Mouse (Mus musculus) kidney, embryonic 16.5 days (tissue): ENCODE data around the gene Clvs2. TPM values are rescaled to one million over a fixed set of nuclear protein-coding genes. Genes with fewer than 3 reads are reported as not detected.

ENCODE experiments used
- ATAC-seq: fragments of 200-750 bp; cut with Nextera tagmentation; 2 replicates; pipeline ENCODE4 v1.8.0; 2017; ENCODE audit warnings: moderate TSS enrichment; ENCODE audit not compliant: low FRiP score, low TSS enrichment
- H3K27ac ChIP-seq: fragments of 300-500 bp; sonication (generic); 2 replicates; pipeline ENCODE4 v1.5.1; 2014; ENCODE audit warnings: low read length
- H3K27me3 ChIP-seq: fragments of 300-500 bp; sonication (generic); 2 replicates; pipeline ENCODE4 v1.6.1; 2014; ENCODE audit warnings: low read length, control low read depth, mixed read lengths; ENCODE audit not compliant: insufficient read depth
- H3K36me3 ChIP-seq: fragments of 300-500 bp; sonication (generic); 2 replicates; pipeline ENCODE4 v1.6.1; 2014; ENCODE audit warnings: low read length, control low read depth, mixed read lengths; ENCODE audit not compliant: insufficient read depth
- H3K4me1 ChIP-seq: fragments of 300-500 bp; sonication (generic); 2 replicates; pipeline ENCODE4 v1.6.1; 2014; ENCODE audit warnings: low read length, control low read depth, mixed read lengths; ENCODE audit not compliant: insufficient read depth
- H3K4me2 ChIP-seq: fragments of 300-500 bp; sonication (generic); replicated peaks from 2 replicates; pipeline ENCODE4 v1.6.1; 2014; ENCODE audit warnings: low read depth, low read length
- H3K4me3 ChIP-seq: fragments of 300-500 bp; sonication (generic); 2 replicates; pipeline ENCODE4 v1.5.1; 2014; ENCODE audit warnings: mild to moderate bottlenecking, low read length
- H3K9ac ChIP-seq: fragments of 300-500 bp; sonication (generic); replicated peaks from 2 replicates; pipeline ENCODE4 v1.6.1; 2014; ENCODE audit warnings: low read length
- H3K9me3 ChIP-seq: fragments of 300-500 bp; sonication (generic); 2 replicates; pipeline ENCODE4 v1.6.1; 2016; ENCODE audit warnings: low read length, control low read depth
- WGBS: fragments of 180-500 bp; shearing (Covaris S2); extraction: QIAGEN DNeasy Blood & Tissue Kit; methylation state at CpG from one replicate; pipeline ENCODE4 v1.1.7; 2014; 5-methylcytosine and 5-hydroxymethylcytosine counted together
- polyA plus RNA-seq: library from polyadenylated mRNA; unstranded; fragments of >200 nt; fragmentation: Nextera tagmentation; extraction: Ambion mirVana; gene quantifications from 2 replicates; pipeline ENCODE4 v1.2.1, GENCODE M21; 2015

Gene Clvs2
- polyA plus RNA-seq, 1 experiment from 2014 or later: not detected

DNA sequence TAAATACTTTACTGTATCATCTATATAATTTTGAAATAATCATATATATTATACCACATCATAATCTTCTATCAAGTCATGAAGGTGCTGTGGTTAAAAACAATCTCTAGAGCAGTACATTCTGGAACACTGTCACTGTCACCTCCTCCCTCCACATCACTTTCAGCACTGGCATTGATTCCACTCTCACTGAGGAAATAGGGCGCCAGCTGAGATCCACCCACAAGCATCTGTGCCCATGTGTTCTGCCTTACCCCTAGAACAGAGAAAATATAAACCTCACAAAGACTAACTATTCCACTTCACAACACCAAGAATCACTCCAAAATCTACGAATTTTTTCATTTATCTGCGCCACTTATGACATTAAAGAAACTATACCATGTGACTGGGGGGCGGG is 84.2 kb downstream of the Clvs2 start:
- 82% methylated on average over 4 of the region's 4 CpGs for WGBS
- no peak for ATAC-seq
- Histone ChIP-seq H3K27ac (no peak overlapping the region), H3K4me3 (no peak overlapping the region), H3K27me3 (no peaks in the 10 kb centered on the region), H3K9ac (no peak overlapping the region), H3K4me2 (no peak overlapping the region), H3K36me3 (no peaks in the 10 kb centered on the region), H3K4me1 (no peaks in the 10 kb centered on the region), H3K9me3 (no peaks in the 10 kb centered on the region)

Other genes starting within 250 kb of the Clvs2 start
- not detected in 2 replicates for gene Sult3a2, start 161.9 kb upstream of the Clvs2 start, polyA plus RNA-seq
- gene Sult3a1, start 233.0 kb upstream of the Clvs2 start, polyA plus RNA-seq: not detected in 2 replicates